Mouse (Mus musculus): ENCODE data around the gene Sema4d. TPM values are rescaled to one million over a fixed set of nuclear protein-coding genes. Genes with fewer than 3 reads are reported as not detected.

Sema4d gene
- total RNA-seq, 2 experiments from 2014 or later = 69.8 to 77.5 TPM

GRCm38 (mm10) chr13:51784476-51784875, 9.1 kb downstream of the Sema4d start:
- DNase-seq = no peak
- intact Hi-C loops (cut with DNase I) = no loop called here

- intact Hi-C loops (cut with DNase I) = no loop called here
Measured at GRCm38 (mm10) chr13:51783857-51784256, 9.7 kb downstream of the Sema4d start.

GRCm38 (mm10) chr13:51780509-51781155, 12.9 kb downstream of the Sema4d start:
- no peak for DNase-seq
- intact Hi-C loops (cut with DNase I) = no loop called here

More at GRCm38 (mm10) chr13:51783857-51784256, 9.7 kb downstream of the Sema4d start:
- DNase-seq = no peak

- intact Hi-C loops (cut with DNase I) = no loop called here
- no peak for DNase-seq
Measured at GRCm38 (mm10) chr13:51778983-51779962, 14.3 kb downstream of the Sema4d start.

GRCm38 (mm10) chr13:51778351-51778982, 15.1 kb downstream of the Sema4d start:
- DNase-seq = no peak
- intact Hi-C loops (cut with DNase I) = no loop called here

- DNase-seq = peak in 1 of 2 experiments; percentile 50
- intact Hi-C loops (cut with DNase I) = no loop called here
Measured at GRCm38 (mm10) chr13:51777738-51778274, 15.7 kb downstream of the Sema4d start.

GRCm38 (mm10) chr13:51777048-51777737, 16.4 kb downstream of the Sema4d start:
- intact Hi-C loops (cut with DNase I) = no loop called here
- peak; percentile 71 to 73 for DNase-seq

- no peak for DNase-seq
- intact Hi-C loops (cut with DNase I) = no loop called here
Measured at GRCm38 (mm10) chr13:51776160-51776737, 17.3 kb downstream of the Sema4d start.

GRCm38 (mm10) chr13:51771802-51772206, 21.7 kb downstream of the Sema4d start:
- intact Hi-C loops (cut with DNase I) = loop anchor here (2.0 kb wide), 1 partner anchor 21 kb away; the partner anchor contains the start of gene Sema4d
- peak in 1 of 2 experiments; percentile 35 for DNase-seq

GRCm38 (mm10) chr13:51770647-51771427, 22.7 kb downstream of the Sema4d start:
- intact Hi-C loops (cut with DNase I) = no loop called here
- no peak for DNase-seq

GRCm38 (mm10) chr13:51767991-51768761, 25.4 kb downstream of the Sema4d start:
- DNase-seq = no peak
- intact Hi-C loops (cut with DNase I) = no loop called here

- intact Hi-C loops (cut with DNase I) = no loop called here
- no peak for DNase-seq
Measured at GRCm38 (mm10) chr13:51767513-51767912, 26.0 kb downstream of the Sema4d start.

- intact Hi-C loops (cut with DNase I) = no loop called here
- DNase-seq = no peak
Measured at GRCm38 (mm10) chr13:51766756-51767155, 26.8 kb downstream of the Sema4d start.

- intact Hi-C loops (cut with DNase I) = no loop called here
- DNase-seq = no peak
Measured at GRCm38 (mm10) chr13:51765369-51765768, 28.2 kb downstream of the Sema4d start.

GRCm38 (mm10) chr13:51763019-51763698, 30.4 kb downstream of the Sema4d start:
- intact Hi-C loops (cut with DNase I) = no loop called here
- no peak for DNase-seq

- DNase-seq = peak; percentile 38 to 42
- intact Hi-C loops (cut with DNase I) = no loop called here
Measured at GRCm38 (mm10) chr13:51761186-51761813, 32.2 kb downstream of the Sema4d start.

All from heart, postnatal 36 days (tissue).